Mouse (Mus musculus) CH12.LX (cell line): ENCODE measurements around the gene Gabra6. TPM values are rescaled to one million over a fixed set of nuclear protein-coding genes. Genes with fewer than 3 reads are reported as not detected.

ENCODE experiments used
- DNase-seq: peaks from one replicate; pipeline ENCODE4 v3.0.0-alpha.2; 2013; ENCODE audit errors: extremely low read depth
- H3K27ac ChIP-seq: 2 replicates; pipeline ENCODE4 v1.5.1; 2012; ENCODE audit warnings: low read depth, mild to moderate bottlenecking, control low read depth, moderate library complexity; ENCODE audit not compliant: insufficient read depth
- H3K27me3 ChIP-seq: replicated peaks from 2 replicates; pipeline ENCODE3; 2012; ENCODE audit warnings: inconsistent platforms
- H3K36me3 ChIP-seq, 2 experiments: replicated peaks in 1 of 2; 2 replicates each; pipeline versions ENCODE3 to v1.6.1; 2012; ENCODE audit warnings: inconsistent platforms in 1 of 2, low read length in 1 of 2, mild to moderate bottlenecking in 1 of 2, mixed read lengths in 1 of 2, moderate library complexity in 1 of 2; ENCODE audit not compliant: control insufficient read depth in 1 of 2, insufficient read depth in 1 of 2
- H3K4me1 ChIP-seq, 2 experiments: 2 replicates each; pipeline ENCODE4 v1.6.1; 2012; ENCODE audit warnings: inconsistent platforms in 1 of 2, moderate library complexity in 1 of 2; ENCODE audit not compliant: insufficient read depth in 2 of 2, control insufficient read depth in 1 of 2
- H3K4me2 ChIP-seq: 2 replicates; pipeline ENCODE4 v1.6.1; 2012; ENCODE audit warnings: low read depth, mild to moderate bottlenecking, control low read depth; ENCODE audit not compliant: poor library complexity, insufficient read depth, severe bottlenecking
- H3K4me3 ChIP-seq, 3 experiments: fragments of 150-350 bp in 1 of 3; sonication (generic) in 1 of 3; replicated peaks in 1 of 3; 2 replicates each; pipeline versions ENCODE3 to v1.5.1; 2011 to 2012; ENCODE audit warnings: low read depth in 2 of 3, low read length in 2 of 3, mild to moderate bottlenecking in 2 of 3, moderate library complexity in 2 of 3, control low read depth in 1 of 3, improper control_type of control experiment in 1 of 3, inconsistent platforms in 1 of 3, mixed read lengths in 1 of 3; ENCODE audit not compliant: poor library complexity in 1 of 3
- H3K79me2 ChIP-seq: replicated peaks from 2 replicates; pipeline ENCODE4 v1.6.1; 2012; ENCODE audit warnings: mild to moderate bottlenecking, moderate library complexity; ENCODE audit not compliant: control insufficient read depth, poor library complexity, insufficient read depth, severe bottlenecking; ENCODE audit errors: extremely low read depth
- H3K9ac ChIP-seq: 2 replicates; pipeline ENCODE4 v1.6.1; 2012; ENCODE audit warnings: low read depth, mild to moderate bottlenecking, control low read depth, moderate library complexity; ENCODE audit not compliant: insufficient read depth
- H3K9me3 ChIP-seq: replicated peaks from 2 replicates; pipeline ENCODE3; 2012; ENCODE audit warnings: low read length, inconsistent platforms, mixed read lengths
- ELF1 ChIP-seq: IDR thresholded peaks from 2 replicates; pipeline ENCODE4 v1.6.1; 2014; ENCODE audit warnings: low read depth, mild to moderate bottlenecking, inconsistent platforms, low read length, improper control_type of control experiment
- EP300 ChIP-seq: IDR thresholded peaks from 2 replicates; pipeline ENCODE4 v1.6.1; 2011; ENCODE audit warnings: low read length, improper control_type of control experiment
- HCFC1 ChIP-seq: IDR thresholded peaks from 2 replicates; pipeline ENCODE4 v1.6.1; 2012; ENCODE audit warnings: low read depth, mild to moderate bottlenecking, inconsistent platforms, low read length, improper control_type of control experiment
- JUN ChIP-seq: IDR thresholded peaks from 2 replicates; pipeline ENCODE4 v1.6.1; 2011; ENCODE audit warnings: low read depth, mild to moderate bottlenecking, low read length, improper control_type of control experiment, moderate library complexity; ENCODE audit not compliant: insufficient read depth
- MXI1 ChIP-seq: IDR thresholded peaks from 2 replicates; pipeline ENCODE4 v1.6.1; 2011; ENCODE audit warnings: mild to moderate bottlenecking, low read depth, low read length, improper control_type of control experiment
- PAX5 ChIP-seq: IDR thresholded peaks from 2 replicates; pipeline ENCODE4 v1.6.1; 2012; ENCODE audit warnings: low read length, inconsistent platforms, mixed read lengths
- POLR2AphosphoS2 ChIP-seq: IDR thresholded peaks from 2 replicates; pipeline ENCODE4 v1.6.1; 2011; ENCODE audit warnings: low read depth, low read length, improper control_type of control experiment
- RAD21 ChIP-seq: IDR thresholded peaks from 2 replicates; pipeline ENCODE4 v1.6.1; 2011; ENCODE audit warnings: low read depth, mild to moderate bottlenecking, low read length, improper control_type of control experiment, moderate library complexity
- RCOR1 ChIP-seq: conservative IDR thresholded peaks from 2 replicates; pipeline ENCODE4 v1.6.1; 2012; ENCODE audit warnings: low read depth, mild to moderate bottlenecking, inconsistent platforms, low read length, improper control_type of control experiment
- USF1 ChIP-seq: IDR thresholded peaks from 2 replicates; pipeline ENCODE4 v1.6.1; 2014; ENCODE audit warnings: low read depth, mild to moderate bottlenecking, inconsistent platforms, low read length, improper control_type of control experiment
- ZMIZ1 ChIP-seq: IDR thresholded peaks from 2 replicates; pipeline ENCODE4 v1.6.1; 2012; ENCODE audit warnings: low read depth, mild to moderate bottlenecking, inconsistent platforms, low read length, improper control_type of control experiment
- dilution Hi-C: fragments of 300-500 bp; cut with MboI; formaldehyde crosslinking; loops from 2 replicates; pipeline ENCODE4 v1.14.3; 2020; ENCODE audit warnings: low sequenced_read_pairs; ENCODE audit not compliant: extremely low pct_unique_long_range_greater_than_20kb, extremely low pct_ligation_motif_present
- in situ Hi-C: fragments of 300-500 bp; cut with MboI; formaldehyde crosslinking; loops from 3 replicates; pipeline ENCODE4 v1.14.3; 2019; ENCODE audit warnings: low sequenced_read_pairs, low pct_ligation_motif_present, low pct_unique_long_range_greater_than_20kb, mixed read lengths
- polyA plus RNA-seq: library from polyadenylated mRNA; unstranded; fragments of >175 nt; gene quantifications from 2 replicates; pipeline ENCODE4 v1.2.1, GENCODE M21; 2012; ENCODE audit warnings: low read depth; ENCODE audit not compliant: insufficient read length
- total RNA-seq, 2 experiments: library from RNA; depleted of rRNA; stranded (reverse); fragments of 300-350 nt in 1 of 2; fragments of >200 nt in 1 of 2; gene quantifications; 2 replicates each; pipeline ENCODE4 v1.2.3; 2012 to 2014

The Gabra6 gene
- total and polyA plus RNA-seq, 3 experiments: not detected

GRCm38 (mm10) chr11:42319521-42319920 lies 1.4 kb downstream of the Gabra6 start:
- in situ Hi-C loops: no loop called here
- dilution Hi-C loops: no loop called here
- Histone ChIP-seq H3K4me3 (no peak overlapping the region), H3K9me3 (no peaks in the 10 kb centered on the region), H3K9ac (no peak overlapping the region), H3K4me1 (no peaks in the 10 kb centered on the region), H3K27ac (no peak overlapping the region), H3K79me2 (no peaks in the 10 kb centered on the region), H3K27me3 (no peaks in the 10 kb centered on the region), H3K4me2 (no peak overlapping the region), H3K36me3 (no peaks in the 10 kb centered on the region)
- DNase-seq: no peak
- TF ChIP-seq POLR2AphosphoS2: no peak
- TF ChIP-seq HCFC1: no peak
- TF ChIP-seq RCOR1: no peak

DNA sequence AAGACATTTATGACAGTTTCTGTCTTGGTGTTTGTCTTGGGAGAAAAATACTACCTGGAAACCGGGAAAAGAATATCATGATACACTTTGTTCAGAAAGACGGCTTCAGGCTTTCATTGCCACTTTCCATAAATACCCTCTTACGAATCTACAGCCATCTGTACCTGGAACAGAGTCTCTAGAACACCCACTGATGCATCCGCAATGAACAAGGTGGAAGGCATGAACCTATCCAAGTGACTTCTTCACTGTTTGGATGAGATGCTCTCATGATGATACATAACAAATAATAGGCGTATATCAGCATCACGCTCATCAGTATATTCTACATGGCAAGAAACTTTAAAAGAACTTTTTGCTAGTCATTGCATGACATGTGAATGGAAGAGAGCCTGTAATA lies 1.8 kb downstream of the Gabra6 start:
- Histone ChIP-seq H3K36me3 (no peaks in the 10 kb centered on the region), H3K9ac (no peak overlapping the region), H3K27ac (no peak overlapping the region), H3K79me2 (no peaks in the 10 kb centered on the region), H3K27me3 (no peaks in the 10 kb centered on the region), H3K9me3 (no peaks in the 10 kb centered on the region), H3K4me2 (no peak overlapping the region), H3K4me1 (no peaks in the 10 kb centered on the region)
- dilution Hi-C loops: no loop called here
- DNase-seq: no peak
- no peak for TF ChIP-seq PAX5
- no peak for TF ChIP-seq MXI1
- TF ChIP-seq RAD21: no peak
- TF ChIP-seq, all 38 proteins: peak for 0
- in situ Hi-C loops: no loop called here
- no peak overlapping the region for H3K4me3 ChIP-seq

DNA sequence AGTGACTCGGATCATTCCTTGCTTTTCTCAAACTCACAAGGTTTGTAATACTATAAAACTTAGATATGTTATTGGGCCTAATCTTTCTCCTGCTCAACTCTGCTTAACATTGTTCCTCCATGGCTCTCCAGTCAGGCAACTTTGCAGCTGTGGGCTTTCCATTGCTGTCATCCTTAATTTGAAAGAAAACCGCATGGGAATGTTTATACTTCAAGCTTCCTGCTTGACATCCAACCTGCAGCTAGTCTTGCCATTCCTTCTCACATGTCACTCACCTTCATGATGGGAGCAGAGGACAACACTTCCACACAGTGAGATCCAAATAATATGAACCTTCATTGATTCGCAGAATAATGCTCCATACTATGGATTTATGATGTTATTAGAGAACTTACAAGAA lies 2.9 kb downstream of the Gabra6 start:
- no peaks in the 10 kb centered on the region for H3K4me1 ChIP-seq
- TF ChIP-seq USF1: no peak
- no peak for TF ChIP-seq ZMIZ1
- TF ChIP-seq EP300: no peak
- no peak for TF ChIP-seq ELF1
- TF ChIP-seq JUN: no peak
- dilution Hi-C loops (no loop called here), in situ Hi-C loops (no loop called here)
- no peaks in the 10 kb centered on the region for H3K79me2 ChIP-seq
- no peak overlapping the region for H3K4me3 ChIP-seq
- H3K27me3 ChIP-seq: no peaks in the 10 kb centered on the region
- H3K4me2 ChIP-seq: no peak overlapping the region
- no peaks in the 10 kb centered on the region for H3K9me3 ChIP-seq
- no peak overlapping the region for H3K9ac ChIP-seq
- no peak overlapping the region for H3K27ac ChIP-seq
- DNase-seq: no peak
- no peaks in the 10 kb centered on the region for H3K36me3 ChIP-seq
